Mouse (Mus musculus) C2C12 (cell line): ENCODE measurements around the gene Ctxn1.

ENCODE experiments used
- CEBPB ChIP-seq: IDR thresholded peaks from one replicate; pipeline ENCODE4 v1.6.1; 2011; ENCODE audit warnings: low read depth, mild to moderate bottlenecking, control low read depth, moderate library complexity
- CTCF ChIP-seq: IDR thresholded peaks from one replicate; pipeline ENCODE4 v1.5.1; 2011; ENCODE audit not compliant: control insufficient read depth, insufficient read depth, insufficient read length
- MAX ChIP-seq: IDR thresholded peaks from one replicate; pipeline ENCODE4 v1.6.1; 2011; ENCODE audit warnings: mild to moderate bottlenecking, control low read depth
- MYOD1 ChIP-seq: IDR thresholded peaks from one replicate; pipeline ENCODE4 v1.6.1; 2011; ENCODE audit warnings: low read depth; ENCODE audit not compliant: control insufficient read depth, insufficient read length
- MYOG ChIP-seq: IDR thresholded peaks from one replicate; pipeline ENCODE4 v1.6.1; 2011; ENCODE audit not compliant: control insufficient read depth, insufficient read length; ENCODE audit errors: extremely low read depth
- USF1 ChIP-seq: IDR thresholded peaks from one replicate; pipeline ENCODE4 v1.6.1; 2011; ENCODE audit warnings: low read depth, mild to moderate bottlenecking, control low read depth, moderate library complexity

DNA sequence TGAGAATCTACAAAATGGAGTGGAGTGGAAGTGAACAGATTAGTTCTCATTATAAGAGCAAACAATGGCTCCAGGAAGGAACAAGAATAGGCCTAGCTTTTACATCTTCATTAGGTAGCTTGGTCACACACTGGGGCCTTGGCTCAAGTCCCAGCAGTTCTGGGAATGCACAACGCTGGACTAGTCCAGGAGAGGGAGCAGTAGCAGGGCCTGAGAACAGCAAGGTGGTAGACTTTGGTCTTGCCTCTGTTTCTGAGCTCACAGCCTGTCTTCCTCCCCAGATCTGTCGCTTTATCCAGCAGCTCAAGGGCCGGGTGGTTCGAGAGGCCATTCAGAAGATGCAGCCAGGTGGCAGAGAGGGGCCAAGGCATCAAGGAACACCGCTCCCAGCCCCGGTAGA is 5.1 kb downstream of the Ctxn1 start:
- TF ChIP-seq USF1 (no peak), CTCF (no peak), MYOD1 (no peak), MYOG (no peak), MAX (no peak), CEBPB (no peak)
